Mouse (Mus musculus): ENCODE data around the gene Fancc.
A peak's percentile ranks its signal among the peaks of the same experiment; 100 is the strongest.

Gene Fancc

DNA sequence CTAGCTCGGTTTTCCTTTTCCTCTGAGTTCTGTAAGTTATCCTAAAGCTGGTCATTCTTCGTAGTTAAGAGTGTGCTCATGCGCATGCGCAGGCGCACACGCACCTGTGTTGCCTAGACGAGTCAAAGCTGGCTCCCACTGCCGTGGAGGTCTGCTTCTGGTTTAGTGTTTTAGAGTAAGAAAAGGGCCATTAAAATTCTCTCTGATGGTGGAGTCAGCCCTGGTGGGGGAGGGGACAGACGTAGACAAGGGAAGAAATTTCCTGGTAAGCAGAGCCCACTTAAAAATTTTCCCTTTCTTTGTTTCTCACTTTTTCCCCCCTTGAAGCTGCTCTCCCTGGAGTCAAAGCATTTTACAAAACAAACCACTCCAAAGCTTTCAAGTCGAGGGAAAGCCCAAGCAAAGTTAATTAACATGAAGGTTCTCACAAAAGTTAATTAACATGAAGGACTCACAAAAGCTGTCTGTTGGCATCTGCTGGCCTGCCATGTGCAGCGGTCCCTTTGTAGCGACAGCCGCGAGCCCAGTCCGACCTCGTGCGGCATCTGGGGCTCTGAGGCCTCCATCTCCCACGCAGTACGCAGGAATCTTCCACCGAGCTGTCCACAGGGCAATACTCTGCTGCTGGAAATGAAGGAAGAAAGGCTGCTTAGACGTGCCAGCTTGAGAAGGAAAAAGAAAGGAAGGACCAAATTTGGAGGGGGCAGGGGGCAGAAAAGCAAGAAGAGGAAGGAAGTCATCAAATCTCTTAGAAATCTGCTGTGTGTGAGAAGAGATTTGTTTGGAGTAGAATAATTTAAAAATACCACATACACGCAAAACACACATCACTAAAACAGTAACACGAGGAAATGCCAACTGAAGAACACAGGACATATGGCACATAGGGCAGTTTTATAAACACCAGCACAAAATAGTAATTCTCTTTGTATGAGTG, at the start of gene Fancc:
Gene Fancc, minus strand, starts transcription at position 633 of the 937 bp plus-strand sequence.
- DNase-seq (ENCODE audit: extremely low spot score): no peak

DNA sequence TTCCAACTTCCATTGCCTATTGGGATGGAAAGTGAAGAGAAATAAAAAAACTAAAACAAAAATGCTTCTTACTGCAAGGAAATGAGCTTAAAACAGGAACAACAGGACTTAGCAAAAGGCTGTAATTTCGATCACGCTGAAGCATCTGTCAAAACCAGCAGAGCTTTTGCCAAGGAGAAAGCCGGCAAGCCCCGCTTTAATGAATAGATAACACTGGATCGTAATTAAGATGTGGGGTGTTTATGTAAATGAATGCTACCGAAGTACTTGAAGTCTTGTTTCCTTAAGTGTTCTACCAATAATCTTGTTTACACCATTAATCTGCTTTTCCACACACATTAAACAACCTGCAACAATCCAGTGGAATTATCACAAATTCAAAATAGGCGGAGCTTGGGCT, 48.2 kb upstream of the Fancc start:
- no peak for DNase-seq (ENCODE audit: extremely low spot score)

DNA sequence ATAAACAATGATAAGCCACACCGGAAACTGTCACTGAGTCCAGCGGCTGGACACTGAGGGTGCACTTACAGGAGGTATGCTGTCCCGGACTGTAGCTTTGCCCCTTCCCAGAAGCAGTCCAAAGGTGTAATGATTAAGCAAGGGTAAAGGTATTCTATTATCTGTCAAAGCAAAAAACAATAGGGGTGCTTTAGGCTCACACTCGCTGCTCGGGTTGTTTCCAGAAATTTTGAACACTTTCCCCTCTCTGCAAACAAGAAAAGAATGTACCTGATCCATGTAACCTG, 47.8 kb upstream of the Fancc start:
- no peak for DNase-seq (ENCODE audit: extremely low spot score)

DNA sequence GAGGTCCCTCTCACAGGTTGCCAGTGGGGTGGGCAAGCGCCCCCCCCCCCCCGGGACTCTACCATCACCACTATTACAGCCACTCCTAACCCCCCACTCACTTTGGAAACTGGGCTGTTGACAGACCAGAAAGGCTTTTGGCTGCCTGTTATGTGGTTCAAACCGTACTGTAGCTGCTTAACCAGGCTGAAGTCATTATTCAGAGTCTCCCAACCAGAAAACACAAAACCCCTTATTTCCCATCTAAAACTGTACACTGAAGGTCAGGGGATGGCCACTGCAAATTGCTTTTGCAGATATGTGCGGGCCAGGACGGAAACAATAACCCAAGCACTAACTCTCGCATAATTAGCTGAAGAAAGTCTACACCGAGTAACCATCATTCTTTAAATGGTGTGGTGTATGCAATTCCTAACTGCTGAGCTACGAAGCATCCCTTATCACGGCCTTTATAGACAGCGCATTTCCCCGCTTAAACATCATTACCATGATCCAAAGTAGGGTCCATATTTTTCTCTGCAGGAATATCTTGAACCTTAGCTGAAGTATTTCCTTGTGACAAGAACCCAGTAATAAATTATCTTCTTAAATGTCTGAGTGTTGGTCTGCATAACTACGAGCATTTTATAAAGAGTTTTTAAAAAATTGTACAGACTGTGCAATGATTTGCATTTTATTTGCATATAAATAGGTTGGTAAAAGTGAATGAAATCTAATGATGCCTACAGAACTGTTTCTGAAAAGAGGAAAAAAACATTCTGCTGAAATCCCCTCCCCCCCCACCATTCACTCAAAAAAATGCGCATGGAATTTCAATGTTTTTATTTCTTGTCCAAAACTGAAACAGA, 47.3 kb upstream of the Fancc start:
- no peak for DNase-seq (ENCODE audit: extremely low spot score)

DNA sequence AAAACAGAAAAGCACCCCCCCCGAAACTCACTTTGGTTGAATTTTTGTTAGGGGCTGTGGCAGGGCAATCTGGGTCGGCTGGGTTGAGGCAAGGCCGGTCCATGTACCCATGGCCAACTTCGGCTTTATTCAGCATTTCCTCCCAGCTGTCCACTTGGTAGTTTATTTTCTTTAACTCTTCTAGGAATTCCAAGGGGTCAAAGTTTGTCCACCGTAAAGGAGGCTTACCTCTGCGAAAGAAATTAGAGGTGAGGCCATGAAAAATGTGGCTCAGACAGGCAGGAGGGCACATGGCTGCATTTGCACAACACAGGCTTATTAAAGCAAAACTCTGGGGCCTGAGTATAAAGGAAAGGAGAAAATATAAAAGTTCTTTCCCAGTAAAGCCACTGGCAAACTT, 46.4 kb upstream of the Fancc start:
- no peak for DNase-seq (ENCODE audit: extremely low spot score)

DNA sequence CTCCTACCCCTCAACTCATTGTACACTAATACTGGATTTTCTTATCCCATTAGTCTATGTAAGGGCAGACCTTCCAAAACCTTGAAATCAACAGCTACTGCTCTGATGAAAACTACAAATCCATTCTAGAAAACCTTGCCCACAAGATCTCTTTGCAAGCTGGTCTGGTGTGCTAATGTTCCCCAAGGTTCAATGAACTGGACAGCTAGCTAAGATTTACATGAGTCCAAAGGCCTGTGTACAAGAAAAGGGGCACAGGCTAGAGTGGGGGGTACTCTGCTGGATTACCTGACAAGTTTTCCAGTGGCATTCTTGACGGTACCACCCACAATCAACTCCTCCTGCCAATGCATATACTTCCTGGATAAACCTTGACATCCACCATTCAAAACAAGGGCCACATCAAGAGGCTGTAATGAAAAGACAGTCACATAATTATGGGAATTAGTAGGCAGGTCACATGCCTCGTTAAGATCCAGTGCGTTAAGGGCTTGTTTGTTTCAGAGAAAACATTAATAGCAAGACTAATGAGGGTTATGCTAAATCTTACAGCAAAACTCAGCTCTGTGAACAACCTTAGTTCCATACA, 45.8 kb upstream of the Fancc start:
- DNase-seq (ENCODE audit: extremely low spot score): no peak

DNA sequence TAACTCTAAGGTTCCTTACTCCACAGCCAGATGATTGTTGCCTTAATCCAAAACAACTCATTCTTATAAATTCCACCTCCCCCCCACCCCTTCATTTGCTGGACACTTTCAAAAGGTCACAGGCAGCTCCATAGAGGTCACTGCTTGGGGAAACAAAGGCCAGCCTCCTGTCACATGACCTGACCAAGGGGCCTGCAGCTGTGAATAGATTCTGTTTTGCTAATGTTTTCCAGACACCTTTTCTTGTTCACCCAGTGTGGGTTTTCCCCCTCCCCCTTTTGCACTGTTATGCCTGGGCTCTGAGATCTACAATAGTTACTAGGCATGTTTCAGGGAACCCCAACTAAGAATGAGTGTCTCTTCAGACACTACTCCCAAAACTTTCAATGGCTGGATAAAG, 44.4 kb upstream of the Fancc start:
- no peak for DNase-seq (ENCODE audit: extremely low spot score)

DNA sequence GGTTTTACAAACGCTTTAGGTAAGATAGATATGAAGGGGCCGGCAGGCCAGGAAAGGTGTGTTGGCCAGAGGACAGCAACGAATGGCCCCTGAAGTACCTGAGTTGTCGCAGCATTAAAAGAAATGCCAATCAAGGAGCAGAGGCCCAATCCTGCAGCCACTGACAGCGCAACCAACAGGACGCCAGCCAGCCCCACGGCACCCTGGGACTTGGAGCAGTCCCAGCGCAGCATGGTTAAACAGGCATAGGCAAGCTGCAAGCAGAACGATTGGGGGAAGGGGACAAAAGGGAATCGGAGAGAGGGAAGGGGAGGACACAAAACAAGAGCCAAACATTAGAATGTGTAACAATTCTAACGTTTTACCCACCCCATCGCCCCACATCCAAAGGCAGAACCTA, 43.5 kb upstream of the Fancc start:
- DNase-seq (ENCODE audit: extremely low spot score): no peak

DNA sequence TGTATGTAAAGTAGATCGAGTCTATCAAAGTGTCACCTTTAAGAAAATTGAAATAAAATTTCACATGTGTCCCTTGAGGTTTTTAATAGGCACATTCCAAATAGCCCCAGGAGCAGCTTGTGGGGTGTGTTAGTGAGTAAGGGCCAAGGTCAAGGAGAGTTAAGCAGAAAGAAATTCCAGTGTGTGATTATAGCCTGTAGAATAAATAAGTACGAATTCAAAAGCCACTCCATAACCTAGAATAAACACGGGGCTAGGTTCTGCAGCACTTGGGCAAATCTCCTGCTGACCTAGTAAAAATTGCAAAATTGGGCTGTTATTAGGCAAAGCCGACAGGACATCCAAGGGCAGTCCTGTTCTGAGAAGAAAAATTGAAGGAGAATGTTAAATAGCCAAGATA, 37.9 kb upstream of the Fancc start:
- DNase-seq (ENCODE audit: extremely low spot score): no peak

DNA sequence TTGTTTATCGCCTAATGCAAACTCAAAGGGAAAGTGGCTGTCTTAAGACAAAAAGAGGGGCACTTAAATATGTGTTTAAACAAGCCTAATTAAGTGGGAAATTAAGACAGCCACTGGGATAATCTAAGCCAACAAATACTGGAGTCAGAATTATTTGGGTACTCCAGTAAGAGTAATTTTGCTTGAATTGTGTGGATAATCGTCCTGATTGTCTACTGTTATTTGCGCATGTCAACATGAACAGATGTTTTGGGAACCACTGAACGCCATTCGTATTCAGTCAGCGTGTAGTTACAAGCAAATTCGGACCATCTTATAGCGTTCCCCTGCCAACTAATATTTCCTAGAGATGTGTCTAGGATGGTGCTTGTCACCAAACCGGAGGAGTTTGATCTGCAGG, 33.8 kb upstream of the Fancc start:
- DNase-seq (ENCODE audit: extremely low spot score): no peak

DNA sequence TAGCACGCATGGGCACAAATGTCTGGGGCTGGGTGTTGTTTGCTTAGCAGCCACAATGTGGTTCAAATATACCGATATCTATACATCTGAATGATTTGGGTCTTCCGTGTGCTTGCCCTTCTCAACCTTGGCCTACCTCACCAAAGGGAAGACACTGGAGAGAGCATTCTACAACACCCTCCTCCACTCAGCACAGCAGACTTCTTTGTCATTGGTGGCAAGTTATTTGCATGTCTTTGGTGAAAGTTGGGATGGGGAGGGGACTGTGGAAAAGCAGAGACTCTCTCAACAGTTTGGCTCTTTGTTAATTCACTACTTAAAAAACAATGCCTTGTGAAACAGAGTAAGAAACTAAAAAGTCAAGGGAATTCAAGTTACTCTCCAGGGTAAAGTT, 33.3 kb upstream of the Fancc start:
- DNase-seq (ENCODE audit: extremely low spot score): no peak

DNA sequence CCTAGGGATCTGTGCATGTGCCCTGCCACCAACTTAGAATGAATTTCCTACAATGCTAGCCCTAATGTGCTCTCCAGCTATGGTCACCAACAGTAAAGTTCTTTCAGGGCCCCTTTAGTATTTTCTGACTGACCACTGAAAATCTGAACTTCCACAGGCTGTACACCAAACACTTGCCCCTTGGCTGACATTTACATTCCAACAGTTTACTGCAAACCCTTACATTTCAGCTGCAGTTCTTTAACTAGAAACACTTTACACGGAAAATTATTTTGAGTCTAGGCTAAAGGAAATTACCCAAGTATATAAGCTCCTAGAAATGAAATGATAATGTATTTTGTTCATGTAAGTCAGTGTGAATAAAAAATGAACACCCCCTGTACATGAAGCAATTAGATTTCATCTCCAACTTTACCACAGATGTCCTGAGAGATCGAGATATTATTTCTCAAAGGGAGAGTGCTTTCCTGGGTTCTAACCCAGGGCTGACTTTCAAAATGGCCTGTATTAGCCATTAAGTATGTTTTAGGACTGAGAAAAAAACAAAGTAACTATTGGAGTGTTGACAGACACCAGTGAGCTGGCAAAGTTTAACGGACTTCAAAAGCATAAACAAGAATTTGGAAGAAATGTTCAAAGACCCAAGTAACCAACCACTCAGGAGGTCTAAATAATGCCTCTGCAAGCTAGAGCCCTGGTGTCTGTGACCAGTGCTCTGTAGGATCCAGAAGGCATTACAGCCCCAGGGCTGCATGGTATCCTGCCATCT, 32.7 kb upstream of the Fancc start:
- DNase-seq (ENCODE audit: extremely low spot score): no peak

DNA sequence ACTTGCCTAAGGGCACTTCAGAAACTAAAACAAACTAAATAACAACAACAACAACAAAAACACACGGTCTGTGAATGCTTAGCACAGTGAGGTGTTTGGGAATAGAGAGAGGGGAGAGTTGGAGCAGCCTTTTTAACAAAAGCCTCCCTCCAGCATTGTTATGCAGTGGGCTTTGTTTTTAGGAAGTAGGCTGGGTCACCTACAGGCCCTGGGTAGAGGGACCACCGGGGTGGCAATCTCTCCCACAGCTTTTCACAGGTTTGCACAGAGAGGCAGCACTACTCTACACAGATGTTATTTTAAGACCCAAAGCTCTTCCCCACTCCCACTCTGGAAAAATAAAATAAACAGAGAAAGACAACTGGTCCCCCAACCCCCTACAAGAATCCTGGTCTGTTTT, 31.8 kb upstream of the Fancc start:
- no peak for DNase-seq (ENCODE audit: extremely low spot score)

DNA sequence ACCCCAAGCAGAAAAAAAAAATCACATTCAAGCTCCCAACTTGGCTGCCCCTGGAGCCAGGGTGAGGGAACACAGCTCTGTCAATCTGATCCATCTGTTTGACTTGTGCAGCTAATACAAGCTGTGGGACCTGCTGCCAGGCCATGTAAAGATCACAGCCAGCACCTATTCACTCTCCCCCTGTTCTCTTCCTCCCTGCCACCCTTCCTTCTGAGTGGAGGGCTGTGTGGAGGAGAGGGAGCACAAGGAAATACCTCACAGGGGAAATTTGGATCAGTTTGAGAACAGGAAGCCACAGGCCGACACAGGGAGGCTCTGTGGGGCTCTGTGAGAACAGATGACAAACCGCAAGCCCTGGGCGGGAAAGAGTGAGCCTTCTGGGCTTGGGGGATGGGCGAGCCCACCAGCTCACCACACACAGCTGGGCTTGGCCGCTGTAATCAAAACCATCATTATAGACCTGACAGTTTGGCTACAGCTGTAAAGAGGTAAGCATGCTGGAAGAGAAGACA, 31.1 kb upstream of the Fancc start:
- peak; percentile 64 for DNase-seq (ENCODE audit: extremely low spot score)

DNA sequence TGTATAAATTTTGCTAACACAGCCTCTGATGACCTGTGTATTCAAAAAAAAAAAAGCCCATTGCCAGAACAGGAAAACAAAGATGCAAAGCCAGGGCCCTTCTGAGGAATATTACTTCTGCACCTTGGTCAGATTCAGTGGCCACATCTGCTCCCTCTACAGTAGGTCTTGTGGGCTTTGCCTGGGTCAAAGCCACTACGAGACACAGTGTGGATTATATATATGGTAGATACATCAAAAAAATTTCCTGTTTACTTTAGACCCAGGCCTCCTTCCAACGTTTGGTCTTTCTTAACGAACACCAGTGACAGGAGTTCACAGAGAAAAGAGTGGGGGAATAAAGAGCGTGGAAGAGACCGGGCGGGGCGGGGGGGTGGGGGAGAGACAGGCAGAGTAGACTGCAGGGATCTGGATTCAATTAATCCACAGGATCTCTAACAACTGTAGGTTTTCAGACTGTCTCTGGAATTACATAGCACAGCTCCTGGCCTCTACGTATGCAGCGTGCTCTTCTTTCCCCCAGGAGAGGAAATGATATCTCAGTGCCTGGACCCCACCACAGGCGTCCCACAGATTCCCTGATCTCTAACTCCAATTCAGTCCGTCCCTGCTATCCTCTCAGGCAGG, 28.6 kb upstream of the Fancc start:
- no peak for DNase-seq (ENCODE audit: extremely low spot score)

DNA sequence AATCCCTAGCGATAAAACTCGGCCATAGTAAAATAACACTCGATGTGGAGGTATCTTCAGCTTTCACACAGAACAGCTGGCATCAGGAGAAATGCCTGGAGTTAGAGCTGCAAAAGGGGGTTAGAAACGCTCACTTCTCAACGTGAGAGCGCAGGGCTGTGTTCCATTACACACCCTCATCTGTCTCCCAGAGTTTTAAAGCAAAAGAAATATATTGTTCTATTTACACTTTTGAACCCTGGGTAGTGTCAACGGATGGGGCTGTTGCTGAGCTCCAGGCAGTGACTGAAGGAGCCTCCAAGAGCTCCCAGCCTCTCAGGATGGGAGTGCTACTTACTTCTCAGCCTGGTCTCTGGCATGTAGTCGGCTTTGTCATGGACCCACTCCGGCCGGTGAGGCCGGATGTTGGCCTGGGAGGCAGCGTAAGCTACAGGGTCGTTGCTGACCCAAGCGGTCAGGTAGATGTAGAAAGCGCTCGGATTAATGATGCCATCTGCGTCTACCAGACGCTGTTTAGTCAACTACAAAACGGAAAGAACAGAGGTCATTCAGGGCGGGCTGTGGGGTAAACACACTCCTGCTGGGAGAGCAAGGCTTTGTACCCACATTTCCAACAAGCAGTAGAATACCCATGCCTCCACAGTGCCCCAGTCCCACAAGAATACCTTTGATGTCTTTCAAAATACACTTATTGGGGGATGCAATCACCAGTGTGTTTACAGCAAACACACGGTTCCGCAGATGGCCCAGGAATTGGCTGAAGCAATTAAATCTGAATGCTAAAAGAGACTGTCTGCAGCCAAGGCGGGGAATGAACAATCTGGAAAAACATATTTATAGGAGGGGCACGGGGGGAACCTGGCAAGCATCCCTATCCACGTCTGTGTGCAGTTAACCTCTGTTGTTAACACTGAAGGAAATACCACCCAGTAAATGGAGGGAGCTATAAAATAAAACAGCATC, 27.8 kb upstream of the Fancc start:
- DNase-seq (ENCODE audit: extremely low spot score): no peak

DNA sequence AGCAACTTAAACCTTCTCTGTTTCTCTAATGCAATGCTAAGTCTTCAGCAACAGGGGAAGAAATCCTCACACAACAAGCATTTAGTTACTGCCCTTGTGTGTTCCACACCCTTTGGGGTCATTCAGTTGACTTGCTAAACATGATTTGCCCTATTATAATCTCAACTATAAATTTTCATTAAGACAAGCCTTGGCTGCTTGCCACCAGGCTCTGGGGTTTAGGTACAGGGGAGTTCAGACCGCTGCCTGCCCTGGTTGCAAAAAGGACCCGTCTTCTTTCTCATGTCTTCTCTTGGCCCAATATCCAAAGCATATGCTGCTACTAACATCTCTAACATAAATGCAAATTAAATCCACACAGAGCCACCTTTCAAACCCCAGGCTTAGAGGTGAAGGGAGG, 27.0 kb upstream of the Fancc start:
- DNase-seq (ENCODE audit: extremely low spot score): no peak

DNA sequence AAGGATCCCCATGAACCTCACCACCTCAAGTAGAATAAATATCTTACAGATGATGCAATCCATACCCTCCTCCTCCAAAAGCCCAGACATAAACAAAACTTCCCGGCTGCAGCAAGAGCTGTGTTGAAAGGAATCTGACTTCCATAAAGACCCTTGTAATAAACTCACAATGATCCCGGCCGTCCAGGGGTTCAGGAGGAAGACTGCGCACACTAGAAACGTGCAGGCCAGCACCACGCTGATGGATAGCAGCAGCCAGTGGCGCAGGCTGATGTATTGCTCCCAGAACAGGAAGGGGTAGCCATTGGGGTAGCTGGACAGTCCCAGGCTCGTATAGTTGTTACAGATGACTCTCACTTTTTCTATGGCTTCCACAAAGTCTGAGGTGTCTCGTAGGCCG, 25.8 kb upstream of the Fancc start:
- no peak for DNase-seq (ENCODE audit: extremely low spot score)

DNA sequence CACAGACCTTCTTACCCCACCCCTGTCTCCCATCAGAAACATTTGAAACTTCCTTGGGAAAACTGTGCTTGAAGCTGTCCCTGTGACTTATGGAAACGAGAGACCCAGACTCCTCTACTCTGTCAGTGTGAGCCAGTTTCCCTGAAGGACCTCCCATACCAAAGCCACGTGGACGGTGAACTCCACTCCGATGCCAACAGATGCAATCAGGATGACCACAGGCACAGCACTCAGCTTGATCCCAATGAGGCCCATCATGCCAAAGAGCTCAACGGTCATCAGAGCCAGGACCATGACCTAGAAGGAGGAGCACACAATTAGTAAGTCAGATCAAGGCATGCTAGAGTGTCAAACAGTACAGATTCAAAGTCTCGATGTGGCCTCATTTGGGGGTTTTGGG, 23.0 kb upstream of the Fancc start:
- DNase-seq (ENCODE audit: extremely low spot score): no peak

DNA sequence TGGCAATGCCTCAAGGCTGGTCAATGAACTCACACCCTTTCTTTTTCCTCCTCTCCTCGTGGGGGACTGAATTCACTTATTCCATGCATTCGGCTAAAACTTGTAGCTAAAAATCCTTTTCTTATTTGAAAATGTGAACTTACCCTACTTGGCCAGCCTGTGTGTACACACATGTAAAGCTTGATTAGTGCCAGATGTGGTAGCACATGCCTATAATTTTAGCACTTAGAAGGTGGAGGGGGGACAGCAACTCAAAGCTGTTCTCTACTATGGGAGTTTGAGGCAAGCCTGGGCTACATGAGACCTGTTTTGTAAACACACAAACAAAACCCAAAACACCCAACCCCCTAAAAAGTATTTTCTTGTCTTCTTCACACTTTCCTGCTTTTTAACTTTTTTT, 19.5 kb upstream of the Fancc start:
- DNase-seq (ENCODE audit: extremely low spot score): no peak

Measured in embryo, embryonic 9.5 days (tissue).